Mouse (Mus musculus) stomach, postnatal 0 days (tissue): Measurements from ENCODE around the gene Epas1.

Source experiments
- CTCF ChIP-seq: IDR thresholded peaks from 2 replicates; pipeline ENCODE4 v1.5.1; 2016; ENCODE audit warnings: antibody characterized with exemption, low read depth, mild to moderate bottlenecking, moderate library complexity
- EP300 ChIP-seq: optimal IDR thresholded peaks from 2 replicates; pipeline ENCODE3; 2016; ENCODE audit warnings: antibody characterized with exemption

DNA sequence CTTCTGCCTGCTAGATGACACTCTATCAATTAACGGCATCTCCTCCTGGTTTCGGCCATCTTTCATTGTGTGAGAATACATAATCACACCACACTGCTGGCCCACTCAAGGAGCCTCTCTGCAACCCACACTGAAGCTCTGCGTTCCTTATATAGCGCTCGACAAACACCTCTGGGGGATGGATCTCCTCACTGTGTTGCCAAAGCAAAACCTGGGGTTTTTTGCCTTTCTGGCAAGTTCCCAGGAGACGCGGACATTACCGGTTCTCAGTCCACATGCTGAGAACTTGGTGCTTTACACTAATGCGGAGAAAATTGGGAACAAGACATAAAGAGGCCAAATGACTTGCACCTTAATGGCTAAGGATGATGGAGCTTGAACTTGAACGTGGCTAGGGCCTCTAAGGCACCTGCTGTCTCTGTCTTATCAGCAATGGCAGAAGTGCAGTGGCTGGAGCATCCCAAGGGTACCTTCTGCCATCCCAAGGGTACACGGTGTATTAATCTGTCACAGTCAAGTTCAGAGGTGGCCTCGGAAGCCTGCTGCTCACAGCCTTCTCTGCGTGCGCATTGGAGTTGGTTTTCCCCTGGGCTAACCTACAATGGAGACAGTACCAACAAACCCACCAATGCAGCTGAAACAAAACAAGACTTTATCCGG, 19.6 kb downstream of the Epas1 start:
- TF ChIP-seq CTCF: no peak
- TF ChIP-seq EP300: no peak
